Mouse (Mus musculus) G1E-ER4 (cell line): ENCODE data around the gene Vpreb3. TPM values are rescaled to one million over a fixed set of nuclear protein-coding genes. Genes with fewer than 3 reads are reported as not detected.

Experiments used
- GATA1 ChIP-seq: IDR thresholded peaks from one replicate; pipeline ENCODE4 v1.8.0; 2012; ENCODE audit warnings: low read length, inconsistent platforms
- polyA plus RNA-seq: library from polyadenylated mRNA; stranded (reverse); fragments of >175 nt; gene quantifications from 2 replicates; pipeline ENCODE4 v1.2.3, GENCODE M21; 2012

Gene Vpreb3
- polyA plus RNA-seq, 1 experiment: not detected

DNA sequence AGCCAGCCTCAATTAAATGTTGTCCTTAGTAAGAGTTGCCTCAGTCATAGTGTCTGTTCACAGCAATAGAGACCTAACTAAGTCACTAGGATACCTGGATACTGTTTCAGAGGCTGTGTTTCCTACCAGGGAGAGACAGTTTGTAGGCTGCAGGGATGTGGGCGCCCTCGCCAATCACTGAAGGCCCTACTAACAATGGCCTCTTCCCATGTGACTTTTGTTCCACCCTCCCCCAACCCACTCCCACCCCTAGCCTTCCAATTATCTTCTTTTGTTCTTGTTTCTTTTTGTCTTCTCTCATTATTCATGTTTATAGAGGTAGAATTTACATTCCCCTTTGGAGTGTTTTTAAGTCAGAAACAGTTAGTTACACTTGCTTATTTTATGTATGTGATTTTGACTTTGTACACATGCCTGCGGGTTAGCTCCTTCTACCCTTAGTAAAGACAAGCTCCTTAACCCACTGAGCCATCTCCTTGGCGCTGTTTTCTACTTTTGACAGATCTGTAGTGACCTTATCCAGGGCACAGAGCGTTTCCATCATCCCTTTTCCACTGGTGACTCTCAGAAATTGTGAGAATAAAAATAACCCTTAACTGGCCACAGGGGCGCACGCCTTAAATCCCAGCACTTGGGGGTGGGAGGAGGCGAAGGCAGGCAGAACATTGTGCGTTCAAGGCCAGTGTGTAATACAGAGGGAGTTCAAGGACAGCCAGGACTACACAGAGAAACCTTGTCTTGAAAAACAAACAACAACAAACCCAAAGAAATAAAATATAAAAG lies 1.6 kb upstream of the Vpreb3 start:
- TF ChIP-seq GATA1: no peak

DNA sequence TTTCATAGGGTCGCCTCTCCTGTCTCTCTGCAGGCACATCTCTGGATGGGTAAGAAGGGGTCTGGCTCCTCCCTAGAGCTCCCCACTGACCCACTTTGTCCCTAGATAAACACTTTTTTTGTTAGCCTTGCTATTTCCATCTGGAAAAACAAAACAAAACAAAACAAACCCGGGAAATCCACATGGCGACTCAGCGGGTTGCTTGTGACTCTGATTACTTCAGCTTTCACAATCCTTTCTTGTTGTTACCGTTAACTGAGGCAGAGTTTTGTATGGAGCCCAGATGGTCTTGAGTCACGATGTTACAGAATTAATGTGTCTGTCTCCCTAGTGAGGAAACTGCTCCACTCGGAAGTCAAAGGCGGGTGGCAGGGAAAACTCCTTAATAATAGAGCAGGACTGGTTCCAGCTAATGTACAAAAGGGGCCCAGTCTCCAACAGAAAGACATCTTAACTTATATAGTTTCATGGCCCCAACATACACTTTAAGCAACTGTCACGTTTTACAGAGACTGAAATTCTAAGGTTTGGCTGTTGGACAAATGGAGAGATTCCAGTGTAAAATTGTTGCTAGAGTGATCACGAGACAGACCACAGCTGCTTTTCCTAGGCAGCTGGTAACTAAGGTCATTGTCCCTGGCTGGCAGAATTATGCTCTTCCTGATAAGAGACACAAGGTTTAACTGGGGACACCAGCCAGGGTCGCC lies 1.4 kb downstream of the Vpreb3 start:
- TF ChIP-seq GATA1: no peak

DNA sequence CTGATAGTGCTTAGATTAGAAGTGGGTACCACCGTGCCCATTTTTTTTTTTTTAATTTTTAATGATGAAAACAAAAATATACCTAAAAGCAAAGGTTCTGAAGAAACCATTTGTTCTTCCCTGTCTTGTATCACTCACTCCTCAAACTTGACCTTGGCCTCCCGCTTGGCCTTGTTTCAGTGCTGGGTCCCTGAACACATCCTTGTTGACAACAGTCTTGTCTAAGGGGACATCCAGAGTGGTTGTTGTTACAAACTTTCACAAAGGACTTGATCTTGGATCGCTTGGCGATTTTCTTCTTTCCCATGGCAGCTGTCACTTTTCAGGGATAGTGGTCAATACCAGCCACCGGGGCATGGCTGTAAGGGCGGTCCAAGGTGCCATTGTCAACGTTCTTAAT lies 2.4 kb downstream of the Vpreb3 start:
- TF ChIP-seq GATA1: no peak

DNA sequence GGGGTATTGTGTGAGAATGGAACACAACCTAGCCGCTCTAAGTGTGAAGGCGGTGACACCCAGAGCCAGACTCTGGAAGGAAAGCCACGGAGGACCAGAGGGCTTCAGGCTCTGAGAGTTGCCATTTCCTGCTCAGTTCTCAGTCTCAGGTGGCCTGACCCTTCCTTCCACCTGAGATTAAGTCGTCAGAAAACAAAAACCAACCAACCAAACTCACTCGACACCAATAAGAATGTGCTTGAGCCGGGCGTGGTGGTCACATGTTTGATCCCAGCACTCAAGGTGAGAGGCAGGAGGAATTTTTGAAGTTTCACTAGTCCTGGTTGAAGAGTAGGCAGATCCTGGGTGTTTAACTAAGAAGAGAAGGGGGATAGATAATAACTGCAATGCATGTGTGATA lies 3.0 kb downstream of the Vpreb3 start:
- no peak for TF ChIP-seq GATA1

DNA sequence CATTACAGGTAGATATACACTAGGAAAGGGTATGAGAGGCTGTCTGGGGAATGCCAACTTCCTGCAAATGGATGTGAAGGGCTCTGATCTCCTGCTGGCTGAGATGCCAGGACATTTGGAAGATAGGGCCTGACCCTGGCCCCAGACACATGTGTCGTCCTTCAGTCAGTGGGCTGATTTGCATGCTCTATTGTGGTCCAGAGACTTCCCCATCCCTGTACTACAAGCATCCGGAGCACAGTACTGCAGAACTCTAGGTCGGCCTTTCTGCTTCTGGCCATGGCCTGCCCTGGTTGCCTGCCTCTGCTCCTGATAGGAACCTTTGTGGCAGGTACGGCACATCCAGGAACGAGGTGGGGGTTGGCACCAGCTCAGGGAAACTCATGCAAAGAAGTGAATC lies 5.2 kb downstream of the Vpreb3 start:
- TF ChIP-seq GATA1: no peak

DNA sequence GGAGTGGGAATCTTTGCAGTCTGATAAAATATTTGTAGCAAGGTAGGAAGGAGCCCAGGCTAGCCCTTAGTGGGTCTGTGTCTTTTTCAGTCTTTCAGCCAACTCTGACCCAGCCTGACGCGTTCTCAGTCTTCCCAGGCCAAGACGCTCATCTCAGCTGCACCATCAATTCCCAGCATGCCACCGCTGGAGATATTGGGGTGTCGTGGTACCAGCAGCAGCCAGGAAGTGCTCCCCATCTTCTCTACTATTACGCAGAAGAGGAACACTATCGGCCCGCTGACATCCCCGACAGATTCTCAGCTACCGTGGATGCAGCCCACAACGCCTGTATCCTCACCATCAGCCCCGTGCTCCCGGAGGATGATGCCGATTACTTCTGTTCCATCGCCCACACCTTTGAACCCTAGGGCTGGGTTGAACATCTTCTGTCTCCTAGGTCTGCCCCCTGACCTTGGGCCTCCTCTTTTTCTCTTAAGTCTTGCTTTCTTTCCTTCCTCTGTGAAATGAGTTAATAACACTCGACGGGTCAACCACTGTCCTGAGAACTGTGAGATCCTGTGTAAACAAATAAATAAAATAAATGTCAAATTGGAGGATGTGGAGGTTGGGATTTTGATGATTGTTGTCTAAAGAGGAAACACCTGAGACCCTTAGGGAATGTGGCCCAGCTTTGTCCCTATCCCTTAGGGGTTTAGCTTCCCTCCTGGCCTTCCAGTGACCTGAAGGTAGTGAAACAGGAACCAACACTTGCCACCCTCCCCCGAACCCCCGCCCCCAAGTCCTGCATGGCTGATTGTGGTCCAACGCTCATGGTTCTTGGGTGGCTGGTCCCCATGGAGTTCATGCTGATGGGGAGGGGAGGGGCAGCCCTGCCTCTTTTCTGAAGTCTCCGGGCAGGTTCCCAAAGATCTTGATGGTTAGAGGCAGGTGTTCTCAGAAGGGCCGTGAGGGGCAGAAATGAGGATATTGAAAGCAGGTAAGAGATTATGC lies 6.5 kb downstream of the Vpreb3 start:
- TF ChIP-seq GATA1: no peak

DNA sequence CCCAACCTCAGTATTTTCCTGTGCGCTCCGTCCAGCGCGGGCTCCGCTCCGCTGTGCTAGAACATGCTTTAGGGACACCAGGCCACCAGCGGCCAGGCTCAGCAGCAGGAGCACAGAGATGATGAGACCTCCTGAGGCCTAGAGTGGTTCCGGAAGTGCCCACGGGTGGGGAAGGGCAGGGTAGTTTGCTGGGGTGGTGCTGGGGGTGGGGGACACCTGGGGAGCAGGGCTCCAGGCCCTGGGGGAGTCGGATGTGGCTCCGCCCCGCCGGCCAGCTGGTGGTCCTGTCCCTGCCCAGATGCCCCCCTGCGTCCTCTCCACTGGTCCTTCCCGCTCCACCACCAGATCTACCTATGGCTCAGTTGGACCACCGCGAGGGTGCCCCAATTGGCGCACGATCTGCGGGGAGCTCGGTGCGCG lies 7.9 kb downstream of the Vpreb3 start:
- no peak for TF ChIP-seq GATA1

DNA sequence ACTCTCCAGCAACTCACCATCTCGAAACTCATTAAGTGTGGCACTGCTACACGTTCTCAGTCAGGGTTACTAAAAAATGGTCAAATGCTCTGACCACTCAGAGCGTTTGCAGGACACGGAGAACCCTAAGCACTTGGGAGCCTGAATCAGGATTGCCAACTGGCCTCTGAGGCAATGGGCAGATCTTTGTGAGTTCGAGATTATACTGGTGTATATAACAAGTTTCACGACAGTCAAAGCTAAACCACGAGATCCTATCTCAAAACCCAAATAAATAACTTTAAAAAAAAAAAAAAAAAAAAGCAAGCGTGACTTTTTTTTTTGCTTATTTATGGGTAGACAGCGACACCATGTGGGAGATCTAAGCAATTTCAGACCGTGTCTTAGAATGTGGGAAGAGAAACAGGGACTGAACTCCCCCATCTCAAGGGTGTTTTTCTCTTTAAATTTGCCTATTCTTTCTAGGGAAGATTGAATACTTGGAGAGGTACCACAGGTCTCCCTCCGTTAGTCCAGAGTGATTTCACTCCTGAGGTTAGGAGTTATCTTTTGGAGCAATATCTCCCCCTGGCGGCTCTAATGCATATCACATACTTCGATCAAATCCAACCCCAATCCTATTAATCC lies 8.7 kb downstream of the Vpreb3 start:
- no peak for TF ChIP-seq GATA1

DNA sequence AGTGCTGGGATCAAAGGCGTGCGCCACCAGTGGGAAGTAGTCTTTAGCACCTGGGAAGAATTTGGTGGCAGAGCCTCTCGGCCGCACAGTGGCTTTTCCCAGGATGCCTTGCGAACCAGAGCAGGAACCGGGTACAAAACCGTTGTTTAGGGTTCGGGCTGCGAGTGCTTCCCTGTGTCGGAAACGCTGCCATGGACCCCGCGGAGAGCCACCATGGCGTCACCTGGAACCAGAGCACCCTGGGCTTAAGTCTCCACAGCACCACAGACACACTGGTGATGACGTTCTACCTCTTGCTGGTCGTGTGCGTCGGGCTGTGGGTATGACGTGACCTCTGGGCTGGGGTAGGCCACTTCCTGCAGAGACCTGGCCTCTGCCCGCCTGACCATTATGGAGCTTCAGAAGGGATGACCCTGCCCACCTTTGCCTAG lies 11.5 kb downstream of the Vpreb3 start, which contains the start of gene Gm5134:
Gene Gm5134 (plus strand): TSS at position 134 of the 431 bp plus-strand sequence.
- TF ChIP-seq GATA1: no peak

DNA sequence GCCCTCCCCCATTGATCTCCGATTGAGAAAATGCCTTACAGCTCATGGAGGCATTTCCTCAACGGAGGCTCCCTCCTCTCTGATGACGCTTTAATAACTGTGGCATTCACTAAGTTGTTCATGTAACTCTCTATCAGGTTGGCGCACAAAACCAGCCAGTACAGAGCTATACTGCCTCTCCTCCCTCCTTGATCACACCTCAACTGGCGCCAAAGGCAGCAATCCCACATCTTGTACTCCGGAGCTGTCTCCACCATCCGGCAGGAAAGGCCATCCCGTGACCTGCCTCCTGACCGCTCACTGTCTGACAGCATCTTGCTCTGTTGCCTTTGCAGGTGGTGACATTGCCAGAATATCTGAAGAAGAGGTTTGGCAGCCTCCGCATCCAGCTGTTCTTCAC lies 31.0 kb downstream of the Vpreb3 start:
- no peak for TF ChIP-seq GATA1

DNA sequence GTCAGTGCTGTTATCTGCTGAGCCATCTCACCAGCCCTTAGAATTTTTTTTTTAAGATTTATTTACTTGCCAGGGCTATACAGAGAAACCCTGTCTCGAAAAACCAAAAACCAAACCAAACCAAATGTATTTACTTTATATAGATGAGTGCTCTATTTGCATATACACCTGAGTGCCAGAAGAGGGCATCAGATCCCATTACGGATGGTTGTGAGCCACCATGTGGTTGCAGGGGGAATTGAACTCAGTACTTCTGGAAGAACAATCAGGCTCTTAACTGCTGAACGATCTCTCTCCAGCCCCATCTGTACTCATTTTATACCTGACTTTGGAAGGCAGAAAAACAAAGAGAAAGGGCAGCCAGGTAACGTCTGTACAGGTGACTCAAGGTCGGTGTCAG lies 32.4 kb downstream of the Vpreb3 start:
- TF ChIP-seq GATA1: no peak

DNA sequence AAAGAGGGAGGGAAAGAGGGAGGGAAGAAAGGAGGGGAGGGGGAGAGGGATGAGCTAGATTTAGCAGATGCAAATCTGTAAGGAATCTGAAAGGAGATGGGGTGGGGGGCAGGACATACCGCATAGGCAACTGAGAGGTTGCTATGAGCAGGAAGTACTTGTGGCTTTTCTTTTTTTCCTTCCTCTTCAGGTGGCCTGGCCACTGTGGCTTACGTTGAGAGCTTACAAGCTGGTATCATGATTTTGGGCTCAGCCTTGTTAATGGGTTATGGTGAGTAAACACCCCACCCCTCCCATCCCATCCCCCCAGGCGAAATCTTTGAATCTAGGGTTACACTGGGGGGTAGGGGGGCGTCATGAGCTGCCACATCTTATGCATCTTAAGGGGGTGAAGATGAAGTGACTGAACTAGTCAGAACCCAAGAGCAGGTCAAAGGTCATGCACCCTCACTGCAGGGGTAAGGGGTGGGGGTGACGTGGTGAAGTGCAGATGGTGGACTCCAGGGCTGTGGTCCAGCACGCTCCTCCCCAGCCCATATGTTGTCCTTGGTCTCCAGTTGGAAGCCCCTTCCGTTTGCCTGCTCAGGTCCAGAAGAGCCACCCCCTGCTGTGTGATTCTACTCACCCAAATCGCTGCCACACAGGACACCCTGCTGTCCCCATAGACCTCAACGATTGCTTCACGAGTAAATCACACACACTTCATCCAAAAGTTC lies 35.4 kb downstream of the Vpreb3 start:
- no peak for TF ChIP-seq GATA1

DNA sequence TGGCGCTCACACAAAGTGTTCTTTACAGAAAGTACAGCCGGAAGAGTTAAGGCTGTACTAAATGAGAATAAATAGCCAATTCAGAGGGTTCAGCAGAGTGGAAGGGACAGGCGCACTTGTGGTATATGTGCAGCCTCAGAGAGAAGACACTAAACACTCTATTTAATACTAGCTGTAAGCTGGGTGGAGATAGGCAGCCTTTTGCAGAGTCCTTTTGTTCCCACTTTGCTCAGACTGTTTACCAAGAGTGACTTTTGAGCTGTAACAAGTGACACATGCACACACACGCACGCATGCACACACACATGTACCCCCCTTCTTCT lies 35.9 kb downstream of the Vpreb3 start:
- no peak for TF ChIP-seq GATA1

DNA sequence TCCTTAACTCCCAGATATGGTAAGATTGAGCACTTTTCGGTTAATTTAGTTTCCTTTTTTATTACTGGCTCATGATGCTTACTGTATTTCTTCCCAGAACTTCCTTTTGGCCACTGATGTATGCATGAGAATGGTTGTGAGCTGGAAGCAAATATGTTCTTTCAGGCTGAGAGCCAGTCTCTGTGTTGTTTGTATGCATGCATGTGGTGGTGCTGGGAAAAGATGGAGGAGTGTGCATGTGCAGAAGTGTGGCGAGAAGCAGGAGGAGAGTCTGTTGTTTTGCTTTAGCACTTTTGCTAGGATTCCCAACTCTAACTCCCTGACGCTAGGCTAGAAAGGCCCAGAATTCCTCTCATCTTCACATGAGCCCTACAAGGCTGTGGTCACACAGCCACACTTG lies 36.6 kb downstream of the Vpreb3 start:
- TF ChIP-seq GATA1: no peak
